In genomic region chr3:25443657-25444056, GRCm38 (mm10) we compare ENCODE assay signal across 28 mouse cellular contexts.
DNase-seq lines count a peak whose midpoint lies in the region; ATAC-seq lines count a peak whose summit lies in the region.
"Had no signal": no experiment of that assay in that cellular context is flagged by ENCODE, and none has a peak within 500 bp of the region (broad histone marks: within the 10 kb centered on the region; RNA-seq: fewer than 3 reads in every experiment).

No protein-coding gene starts in this region.

- no peaks in the 10 kb centered on the region for H3K4me1 ChIP-seq in embryonic facial prominence, embryonic 11.5 days (ENCODE audit: control insufficient read depth, insufficient read depth, low read length)
- H3K4me1 ChIP-seq in embryonic facial prominence, embryonic 10.5 days, result peaks cover 3% of the 10 kb centered on the region; the same call in 1 of the 2 replicates
- no peaks in the 10 kb centered on the region for H3K4me1 ChIP-seq in limb, embryonic 13.5 days
- H3K4me1 ChIP-seq: embryonic facial prominence, embryonic 13.5 days; forebrain, embryonic 10.5 days; heart, embryonic 12.5 days; heart, embryonic 15.5 days; hindbrain, embryonic 10.5 days; hindbrain, embryonic 13.5 days had no signal

- no peak for ATAC-seq in embryonic facial prominence, embryonic 11.5 days (replicated peaks; ENCODE audit: insufficient number of reproducible peaks, low FRiP score, low TSS enrichment, low read depth)
- ATAC-seq in limb, embryonic 13.5 days (ENCODE audit: low FRiP score, low read depth), result peak; percentile 51; the same call in 1 of the 2 replicates
- ATAC-seq: CD4-positive, CD25-positive, alpha-beta regulatory T cell, adult 4 months; forebrain, embryonic 14.5 days; forebrain, postnatal 0 days; hindbrain, embryonic 16.5 days; inflammation-experienced regulatory T-cells, adult 6 months; intestine, embryonic 16.5 days had no signal

- no peak overlapping the region for H3K4me3 ChIP-seq in embryonic facial prominence, embryonic 11.5 days (ENCODE audit: low read depth, low read length)
- H3K4me3 ChIP-seq in embryonic facial prominence, embryonic 10.5 days, result no peak overlapping the region
- H3K4me3 ChIP-seq in limb, embryonic 13.5 days, result no peak overlapping the region
- H3K4me3 ChIP-seq: embryonic facial prominence, embryonic 13.5 days; forebrain, embryonic 10.5 days; heart, embryonic 12.5 days; heart, embryonic 15.5 days; hindbrain, embryonic 10.5 days; hindbrain, embryonic 13.5 days had no signal

- no peak overlapping the region for H3K9ac ChIP-seq in embryonic facial prominence, embryonic 11.5 days (replicated peaks; ENCODE audit: low read length)
- H3K9ac ChIP-seq in limb, embryonic 13.5 days, result no peak overlapping the region
- H3K9ac ChIP-seq: embryonic facial prominence, embryonic 13.5 days; forebrain, postnatal 0 days; heart, embryonic 12.5 days; heart, embryonic 15.5 days; hindbrain, embryonic 13.5 days had no signal

- no peak overlapping the region for H3K27ac ChIP-seq in embryonic facial prominence, embryonic 11.5 days (replicated peaks; ENCODE audit: low read depth, low read length)
- H3K27ac ChIP-seq in embryonic facial prominence, embryonic 10.5 days (replicated peaks), result no peak overlapping the region; the same call in 1 of the 2 replicates
- H3K27ac ChIP-seq in limb, embryonic 13.5 days, result no peak overlapping the region
- H3K27ac ChIP-seq: embryonic facial prominence, embryonic 13.5 days; forebrain, embryonic 10.5 days; heart, embryonic 15.5 days; hindbrain, embryonic 10.5 days; hindbrain, embryonic 13.5 days had no signal

- 44% methylated on average over 3 of the region's 3 CpGs for WGBS in embryonic facial prominence, embryonic 11.5 days
- WGBS in embryonic facial prominence, embryonic 10.5 days, result 52% methylated on average over 3 of the region's 3 CpGs
- 27% methylated on average over 3 of the region's 3 CpGs for WGBS in limb, embryonic 13.5 days

- no peaks in the 10 kb centered on the region for H3K27me3 ChIP-seq in embryonic facial prominence, embryonic 11.5 days (ENCODE audit: control insufficient read depth, insufficient read depth, low read length)
- no peaks in the 10 kb centered on the region for H3K27me3 ChIP-seq in embryonic facial prominence, embryonic 10.5 days (replicated peaks; ENCODE audit: low read depth, poor library complexity, severe bottlenecking)
- no peaks in the 10 kb centered on the region for H3K27me3 ChIP-seq in limb, embryonic 13.5 days
- H3K27me3 ChIP-seq: embryonic facial prominence, embryonic 13.5 days; heart, embryonic 12.5 days; heart, embryonic 15.5 days; hindbrain, embryonic 13.5 days had no signal

- no peaks in the 10 kb centered on the region for H3K9me3 ChIP-seq in embryonic facial prominence, embryonic 11.5 days (replicated peaks; ENCODE audit: control insufficient read depth, low read length)
- no peaks in the 10 kb centered on the region for H3K9me3 ChIP-seq in embryonic facial prominence, embryonic 10.5 days
- no peaks in the 10 kb centered on the region for H3K9me3 ChIP-seq in limb, embryonic 13.5 days
- H3K9me3 ChIP-seq: embryonic facial prominence, embryonic 13.5 days; forebrain, embryonic 10.5 days; heart, embryonic 12.5 days; heart, embryonic 15.5 days; hindbrain, embryonic 10.5 days; hindbrain, embryonic 13.5 days had no signal

- no peak overlapping the region for H3K4me2 ChIP-seq in embryonic facial prominence, embryonic 11.5 days (ENCODE audit: low read depth, low read length)
- H3K4me2 ChIP-seq in limb, embryonic 13.5 days (replicated peaks), result no peak overlapping the region
- H3K4me2 ChIP-seq: embryonic facial prominence, embryonic 13.5 days; heart, embryonic 12.5 days; heart, embryonic 15.5 days; hindbrain, embryonic 13.5 days had no signal

- H3K36me3 ChIP-seq in embryonic facial prominence, embryonic 11.5 days (replicated peaks; ENCODE audit: control insufficient read depth, insufficient read depth, low read depth, low read length), result no peaks in the 10 kb centered on the region
- no peaks in the 10 kb centered on the region for H3K36me3 ChIP-seq in embryonic facial prominence, embryonic 10.5 days (replicated peaks)
- H3K36me3 ChIP-seq in limb, embryonic 13.5 days, result no peaks in the 10 kb centered on the region
- H3K36me3 ChIP-seq: embryonic facial prominence, embryonic 13.5 days; forebrain, embryonic 10.5 days; heart, embryonic 12.5 days; heart, embryonic 15.5 days; hindbrain, embryonic 10.5 days; hindbrain, embryonic 13.5 days had no signal

- DNase-seq in embryonic facial prominence, embryonic 11.5 days (ENCODE audit: low spot score), result peak; percentile 73
- DNase-seq in embryonic facial prominence, embryonic 10.5 days (ENCODE audit: low spot score), result no peak
- peak; percentile 35 for DNase-seq in forelimb bud, embryonic 11.5 days (ENCODE audit: low read depth, low spot score)
- DNase-seq in retina, postnatal 1 day, result no peak
- DNase-seq in spleen, postnatal 4 days (ENCODE audit: low spot score in 2 of 2), result no peak
- DNase-seq: adrenal gland, adult 8-10 months; adrenal gland, postnatal 25 days; cerebellum, adult 11-12 months; cerebellum, adult 8-10 months; cerebellum, postnatal 10 days; cerebellum, postnatal 36 days; forebrain, postnatal 0 days; gastrocnemius, postnatal 25 days; heart, adult 18-20 months; heart, postnatal 10 days; heart, postnatal 36 days had no signal

Comparison
In these comparisons a context has a peak if more than half of its experiments do, and no peak if none do; other contexts are left out.
1. DNase-seq: peak in embryonic facial prominence, embryonic 11.5 days (single experiment) and forelimb bud, embryonic 11.5 days (single experiment); none in embryonic facial prominence, embryonic 10.5 days (single experiment), retina, postnatal 1 day (single experiment) and spleen, postnatal 4 days (0 of 2).